Mouse (Mus musculus) cortical plate, adult 2 months (tissue): Measurements from ENCODE around the gene Hmg20b.

ENCODE experiments used
- CTCF ChIP-seq: fragments of 200-500 bp; IDR thresholded peaks from 2 replicates; pipeline ENCODE4 v1.5.1; 2011; ENCODE audit warnings: mild to moderate bottlenecking, control low read depth, low read length; ENCODE audit not compliant: insufficient read depth; ENCODE audit errors: extremely low read depth
- POLR2A ChIP-seq: fragments of 200-500 bp; IDR thresholded peaks from 2 replicates; pipeline ENCODE4 v1.6.1; 2011; ENCODE audit warnings: mild to moderate bottlenecking, low read length, control low read depth; ENCODE audit not compliant: insufficient read depth; ENCODE audit errors: extremely low read depth

DNA sequence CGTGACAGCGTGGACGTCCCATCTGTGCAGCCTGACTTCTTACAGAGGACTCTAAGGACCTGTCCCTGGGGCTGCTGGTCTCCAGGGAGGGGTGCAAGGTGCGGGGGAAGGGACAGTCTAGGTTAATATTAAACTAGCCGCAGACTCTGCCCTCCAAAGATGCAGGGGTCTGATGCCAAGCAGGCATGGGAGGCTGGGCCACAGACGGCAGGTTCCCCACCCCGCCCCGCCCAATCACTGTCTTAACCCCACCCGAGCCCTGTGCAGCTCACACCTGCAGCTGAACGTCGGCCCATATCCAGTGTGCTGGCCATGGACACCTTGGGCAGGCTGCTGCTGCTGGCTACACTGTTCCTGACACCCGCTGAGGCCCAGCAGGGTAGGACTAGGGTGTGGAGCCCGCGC lies 42.5 kb upstream of the Hmg20b start, which contains the start of gene Smim24:
- no peak for TF ChIP-seq POLR2A
- TF ChIP-seq CTCF: no peak
